Mouse (Mus musculus): ENCODE results near the gene Wfdc5. TPM values are rescaled to one million over a fixed set of nuclear protein-coding genes. Genes with fewer than 3 reads are reported as not detected.

Wfdc5 gene
- polyA plus RNA-seq, 1 experiment from 2014 or later: not detected

Other genes starting within 250 kb of the Wfdc5 start
- gene Ywhab, start 187.8 kb downstream of the Wfdc5 start, polyA plus RNA-seq (2015; fragmentation: Nextera tagmentation; extraction: Ambion mirVana): 487 and 519 TPM in 2 replicates
- gene Pabpc1l, start 157.3 kb downstream of the Wfdc5 start, polyA plus RNA-seq (2015; fragmentation: Nextera tagmentation; extraction: Ambion mirVana): 1.1 and 1.7 TPM in 2 replicates
- 15.4 and 19.0 TPM in 2 replicates for gene Stk4, start 112.4 kb downstream of the Wfdc5 start, polyA plus RNA-seq (2015; fragmentation: Nextera tagmentation; extraction: Ambion mirVana)
- 49.5 and 53.9 TPM in 2 replicates for gene Tomm34, start 111.6 kb downstream of the Wfdc5 start, polyA plus RNA-seq (2015; fragmentation: Nextera tagmentation; extraction: Ambion mirVana)
- gene Kcns1, start 11.6 kb downstream of the Wfdc5 start, polyA plus RNA-seq (2015; fragmentation: Nextera tagmentation; extraction: Ambion mirVana): 1.8 and 2.4 TPM in 2 replicates
- not detected in 2 replicates for gene Wfdc12, start 7.9 kb upstream of the Wfdc5 start, polyA plus RNA-seq (2015; fragmentation: Nextera tagmentation; extraction: Ambion mirVana)
- gene Wfdc15a, start 17.4 kb upstream of the Wfdc5 start, polyA plus RNA-seq (2015; fragmentation: Nextera tagmentation; extraction: Ambion mirVana): not detected in 2 replicates
- gene Wfdc15b, start 38.9 kb upstream of the Wfdc5 start, polyA plus RNA-seq (2015; fragmentation: Nextera tagmentation; extraction: Ambion mirVana): 2.5 TPM in 1 of 2 replicates, not detected in the other
- not detected in 2 replicates for gene Svs2, start 55.7 kb upstream of the Wfdc5 start, polyA plus RNA-seq (2015; fragmentation: Nextera tagmentation; extraction: Ambion mirVana)
- gene Svs3b, start 73.9 kb upstream of the Wfdc5 start, polyA plus RNA-seq (2015; fragmentation: Nextera tagmentation; extraction: Ambion mirVana): not detected in 2 replicates
- not detected in 2 replicates for gene Svs4, start 95.7 kb upstream of the Wfdc5 start, polyA plus RNA-seq (2015; fragmentation: Nextera tagmentation; extraction: Ambion mirVana)
- not detected in 2 replicates for gene Svs3a, start 106.5 kb upstream of the Wfdc5 start, polyA plus RNA-seq (2015; fragmentation: Nextera tagmentation; extraction: Ambion mirVana)
- gene Svs6, start 134.0 kb upstream of the Wfdc5 start, polyA plus RNA-seq (2015; fragmentation: Nextera tagmentation; extraction: Ambion mirVana): not detected in 2 replicates
- not detected in 2 replicates for gene Svs5, start 150.0 kb upstream of the Wfdc5 start, polyA plus RNA-seq (2015; fragmentation: Nextera tagmentation; extraction: Ambion mirVana)
- 0.36 and 0.43 TPM in 2 replicates for gene Slpi, start 206.4 kb upstream of the Wfdc5 start, polyA plus RNA-seq (2015; fragmentation: Nextera tagmentation; extraction: Ambion mirVana)
- gene Rbpjl, start 220.4 kb upstream of the Wfdc5 start, polyA plus RNA-seq (2015; fragmentation: Nextera tagmentation; extraction: Ambion mirVana): 0.17 and 0.61 TPM in 2 replicates
- 8.5 and 11.1 TPM in 2 replicates for gene Matn4, start 222.4 kb upstream of the Wfdc5 start, polyA plus RNA-seq (2015; fragmentation: Nextera tagmentation; extraction: Ambion mirVana)

Data from neural tube, embryonic 15.5 days (tissue).